ENCODE assay signal across 8 mouse cellular contexts in genomic region chr2:164134563-164134962, GRCm38 (mm10). TPM values are rescaled to one million over a fixed set of nuclear protein-coding genes. Genes with fewer than 3 reads are reported as not detected.
DNase-seq lines count a peak whose midpoint lies in the region; ATAC-seq and TF ChIP-seq lines count a peak whose summit lies in the region.
"Had no signal": no experiment of that assay in that cellular context is flagged by ENCODE, and none has a peak within 500 bp of the region (broad histone marks: within the 10 kb centered on the region; RNA-seq: fewer than 3 reads in every experiment).

No protein-coding gene starts in this region.

- no peak for TF ChIP-seq POLR2A in embryonic fibroblast, embryonic 13.5 days (IDR thresholded peaks at IDR 0.05; ENCODE audit: low read depth, low read length)

- H3K9me3 ChIP-seq in kidney, embryonic 14.5 days (ENCODE audit: control insufficient read depth, low read length): no peaks in the 10 kb centered on the region
- H3K9me3 ChIP-seq: hindbrain, embryonic 15.5 days had no signal

- H3K9ac ChIP-seq in kidney, embryonic 14.5 days (ENCODE audit: low read depth, low read length): no peak overlapping the region
- H3K9ac ChIP-seq: hindbrain, embryonic 15.5 days had no signal

- H3K27ac ChIP-seq in kidney, embryonic 14.5 days (ENCODE audit: low read depth, low read length): no peak overlapping the region
- no peak overlapping the region for H3K27ac ChIP-seq in embryonic fibroblast, embryonic 13.5 days (ENCODE audit: insufficient read depth, low read length)
- H3K27ac ChIP-seq: hindbrain, embryonic 15.5 days had no signal

- peaks cover 17% of the 10 kb centered on the region; the same call in 1 of the 2 replicates for H3K4me1 ChIP-seq in kidney, embryonic 14.5 days (ENCODE audit: control insufficient read depth, insufficient read depth, low read length)
- peaks cover 3% of the 10 kb centered on the region; the same call in 1 of the 2 replicates for H3K4me1 ChIP-seq in embryonic fibroblast, embryonic 13.5 days (ENCODE audit: control insufficient read depth, insufficient read depth, low read length)

- no peak for ATAC-seq in kidney, embryonic 14.5 days (ENCODE audit: low FRiP score, low TSS enrichment)
- ATAC-seq in megakaryocyte-erythroid progenitor cell, adult 5-6 weeks (replicated peaks; ENCODE audit: low FRiP score, low TSS enrichment, poor library complexity, severe bottlenecking): 0 out of 2 replicates have a peak, but pooled peaks have one; percentile 7
- ATAC-seq in activated CD4-positive, CD25-positive, alpha-beta regulatory T cell, adult 4 months: no peak

- peak; percentile 21 to 30 for DNase-seq in kidney, adult 8-10 months
- peak; percentile 61 for DNase-seq in adrenal gland, adult 2 months
- DNase-seq in urinary bladder, postnatal 36 days (ENCODE audit: low spot score in 2 of 2): no peak

- peaks cover 3% of the 10 kb centered on the region; the same call in 1 of the 2 replicates for H3K36me3 ChIP-seq in kidney, embryonic 14.5 days (ENCODE audit: control insufficient read depth, insufficient read depth, low read length)
- H3K36me3 ChIP-seq: hindbrain, embryonic 15.5 days had no signal

- TF ChIP-seq CTCF in embryonic fibroblast, embryonic 13.5 days (IDR thresholded peaks at IDR 0.05; ENCODE audit: borderline replicate concordance, insufficient read depth, low read length): peak; percentile 64; the same call in 1 of the 2 replicates

- H3K27me3 ChIP-seq in kidney, embryonic 14.5 days (ENCODE audit: control insufficient read depth, insufficient read depth, low read length): no peaks in the 10 kb centered on the region
- H3K27me3 ChIP-seq: hindbrain, embryonic 15.5 days had no signal

- no peak overlapping the region for H3K4me2 ChIP-seq in kidney, embryonic 14.5 days (replicated peaks; ENCODE audit: low read depth, low read length)
- H3K4me2 ChIP-seq: hindbrain, embryonic 15.5 days had no signal

- WGBS in kidney, embryonic 14.5 days: 78% methylated on average over 6 of the region's 6 CpGs

- H3K4me3 ChIP-seq in kidney, embryonic 14.5 days (ENCODE audit: low read length): no peak overlapping the region
- H3K4me3 ChIP-seq in embryonic fibroblast, embryonic 13.5 days (ENCODE audit: insufficient read depth, low read length): no peak overlapping the region
- H3K4me3 ChIP-seq: hindbrain, embryonic 15.5 days had no signal

RNA-seq across cellular contexts. Expression of gene Kcns1, which starts 36.4 kb away (rescaled TPM):
- polyA plus RNA-seq in kidney, embryonic 14.5 days (2014; fragmentation: Nextera tagmentation; extraction: Ambion mirVana): 0.16 TPM in 1 of 2 replicates, not detected in the other
- not detected for total RNA-seq in adrenal gland, adult 2 months (2021)
- not detected in 2 replicates for polyA plus RNA-seq in adrenal gland, adult 2 months (2012; rRNA removed)
- polyA plus RNA-seq in embryonic fibroblast, embryonic 13.5 days (2011; ENCODE audit: insufficient read length, low read depth, missing spikeins): 0.23 and 1.1 TPM in 2 replicates
- 0.26 and 0.40 TPM in 2 replicates for total RNA-seq in megakaryocyte-erythroid progenitor cell, adult 5-6 weeks (2014; fragmentation: Nextera tagmentation)
- 0.88 and 2.2 TPM in 2 replicates for total RNA-seq in megakaryocyte-erythroid progenitor cell, adult 5-6 weeks (2017)
- polyA plus RNA-seq in activated CD4-positive, CD25-positive, alpha-beta regulatory T cell, adult 4 months (2017; shearing (Covaris generic)): under 1 TPM in 1 of 2 experiments, not detected in 1; 0.12 TPM

RNA-seq across cellular contexts. Expression of gene Wfdc5, which starts 48.0 kb away (rescaled TPM):
- polyA plus RNA-seq in kidney, embryonic 14.5 days (2014; fragmentation: Nextera tagmentation; extraction: Ambion mirVana): not detected in 2 replicates
- total RNA-seq in adrenal gland, adult 2 months (2021): not detected
- polyA plus RNA-seq in adrenal gland, adult 2 months (2012; rRNA removed): not detected in 2 replicates
- polyA plus RNA-seq in embryonic fibroblast, embryonic 13.5 days (2011; ENCODE audit: insufficient read length, low read depth, missing spikeins): not detected in 2 replicates
- total RNA-seq in megakaryocyte-erythroid progenitor cell, adult 5-6 weeks (2014; fragmentation: Nextera tagmentation): not detected in 2 replicates
- total RNA-seq in megakaryocyte-erythroid progenitor cell, adult 5-6 weeks (2017): not detected in 2 replicates
- not detected for polyA plus RNA-seq in activated CD4-positive, CD25-positive, alpha-beta regulatory T cell, adult 4 months (2017; shearing (Covaris generic))
- polyA plus RNA-seq: hindbrain, embryonic 15.5 days had no signal

RNA-seq across cellular contexts. Expression of gene Wfdc12, which starts 55.8 kb away (rescaled TPM):
- polyA plus RNA-seq in kidney, embryonic 14.5 days (2014; fragmentation: Nextera tagmentation; extraction: Ambion mirVana): not detected in 2 replicates
- total RNA-seq in adrenal gland, adult 2 months (2021): 10 to 100 TPM in 1 of 2 experiments, not detected in 1; 10.5 TPM
- 0.39 and 2.3 TPM in 2 replicates for polyA plus RNA-seq in adrenal gland, adult 2 months (2012; rRNA removed)
- not detected in 2 replicates for polyA plus RNA-seq in embryonic fibroblast, embryonic 13.5 days (2011; ENCODE audit: insufficient read length, low read depth, missing spikeins)
- total RNA-seq in megakaryocyte-erythroid progenitor cell, adult 5-6 weeks (2014; fragmentation: Nextera tagmentation): not detected in 2 replicates
- total RNA-seq in megakaryocyte-erythroid progenitor cell, adult 5-6 weeks (2017): not detected in 2 replicates
- polyA plus RNA-seq in activated CD4-positive, CD25-positive, alpha-beta regulatory T cell, adult 4 months (2017; shearing (Covaris generic)): not detected
- polyA plus RNA-seq: hindbrain, embryonic 15.5 days had no signal

Comparison
In these comparisons a context has a peak if more than half of its experiments do, and no peak if none do; other contexts are left out.
1. DNase-seq: peak in kidney, adult 8-10 months (2 of 2) and adrenal gland, adult 2 months (single experiment); none in urinary bladder, postnatal 36 days (0 of 2).